Mouse (Mus musculus) lung, embryonic 14.5 days (tissue): Measurements from ENCODE around the gene Cyp2r1. TPM values are rescaled to one million over a fixed set of nuclear protein-coding genes. Genes with fewer than 3 reads are reported as not detected.

Experiments used
- ATAC-seq: fragments of 200-750 bp; cut with Nextera tagmentation; 2 replicates; pipeline ENCODE4 v1.8.0; 2017; ENCODE audit warnings: mild to moderate bottlenecking, moderate TSS enrichment, moderate library complexity; ENCODE audit not compliant: insufficient read depth
- DNase-seq: peaks from one replicate; pipeline ENCODE4 v3.0.0-alpha.2; 2015
- H3K27ac ChIP-seq: fragments of 300-500 bp; sonication (generic); 2 replicates; pipeline ENCODE4 v1.5.1; 2014; ENCODE audit warnings: low read depth, mild to moderate bottlenecking, moderate library complexity
- H3K27me3 ChIP-seq: fragments of 300-500 bp; sonication (generic); 2 replicates; pipeline ENCODE4 v1.6.1; 2014; ENCODE audit warnings: low read length, control low read depth; ENCODE audit not compliant: insufficient read depth
- H3K36me3 ChIP-seq: fragments of 300-500 bp; sonication (generic); 2 replicates; pipeline ENCODE4 v1.6.1; 2014; ENCODE audit warnings: control low read depth; ENCODE audit not compliant: insufficient read depth
- H3K4me1 ChIP-seq: fragments of 300-500 bp; sonication (generic); 2 replicates; pipeline ENCODE4 v1.6.1; 2014; ENCODE audit warnings: antibody characterized with exemption, control low read depth; ENCODE audit not compliant: insufficient read depth
- H3K4me2 ChIP-seq: fragments of 300-500 bp; sonication (generic); 2 replicates; pipeline ENCODE4 v1.6.1; 2014; ENCODE audit warnings: mild to moderate bottlenecking
- H3K4me3 ChIP-seq: fragments of 300-500 bp; sonication (generic); 2 replicates; pipeline ENCODE4 v1.5.1; 2014; ENCODE audit warnings: low read depth, low read length
- H3K9ac ChIP-seq: fragments of 300-500 bp; sonication (generic); 2 replicates; pipeline ENCODE4 v1.6.1; 2014
- H3K9me3 ChIP-seq: fragments of 300-500 bp; sonication (generic); 2 replicates; pipeline ENCODE4 v1.6.1; 2016; ENCODE audit warnings: low read depth, low read length, control low read depth
- CTCF ChIP-seq: IDR thresholded peaks from 2 replicates; pipeline ENCODE4 v1.5.1; 2016; ENCODE audit warnings: antibody characterized with exemption, low read depth
- WGBS: fragments of 180-500 bp; shearing (Covaris S2); extraction: QIAGEN DNeasy Blood & Tissue Kit; methylation state at CpG from one replicate; pipeline ENCODE4 v1.1.7; 2014; 5-methylcytosine and 5-hydroxymethylcytosine counted together
- polyA plus RNA-seq: library from polyadenylated mRNA; unstranded; fragments of >200 nt; fragmentation: Nextera tagmentation; extraction: Ambion mirVana; gene quantifications from 2 replicates; pipeline ENCODE4 v1.2.1, GENCODE M21; 2014

Cyp2r1 gene
- polyA plus RNA-seq, 1 experiment from 2014 or later = 2.7 TPM

GRCm38 (mm10) chr7:114536179-114536578 lies 26.6 kb downstream of the Cyp2r1 start:
- WGBS = 100% methylated on average over 1 of the region's 1 CpGs
- H3K4me3 ChIP-seq = no peak overlapping the region
- DNase-seq (no peak), ATAC-seq (no peak)
- no peaks in the 10 kb centered on the region; the same call in 1 of the 2 replicates for H3K36me3 ChIP-seq
- TF ChIP-seq CTCF = no peak
- H3K27ac ChIP-seq = no peak overlapping the region
- H3K9me3 ChIP-seq = no peaks in the 10 kb centered on the region
- no peaks in the 10 kb centered on the region for H3K4me1 ChIP-seq
- H3K27me3 ChIP-seq = no peaks in the 10 kb centered on the region
- no peak overlapping the region for H3K9ac ChIP-seq
- H3K4me2 ChIP-seq = no peak overlapping the region

- no peaks in the 10 kb centered on the region for H3K9me3 ChIP-seq
- no peaks in the 10 kb centered on the region for H3K36me3 ChIP-seq
- ATAC-seq (no peak), DNase-seq (no peak)
- no peak for TF ChIP-seq CTCF
- H3K27ac ChIP-seq = no peak overlapping the region
- H3K4me2 ChIP-seq = no peak overlapping the region
- H3K4me3 ChIP-seq = no peak overlapping the region
- H3K9ac ChIP-seq = no peak overlapping the region
- 64% methylated on average over 1 of the region's 1 CpGs for WGBS
- H3K4me1 ChIP-seq = no peaks in the 10 kb centered on the region
- H3K27me3 ChIP-seq = no peaks in the 10 kb centered on the region
Observed at GRCm38 (mm10) chr7:114526245-114526644, 36.5 kb downstream of the Cyp2r1 start.

- 100% methylated on average over 1 of the region's 1 CpGs for WGBS
- no peak for ATAC-seq
Observed at GRCm38 (mm10) chr7:114520122-114520521, 42.6 kb downstream of the Cyp2r1 start.

GRCm38 (mm10) chr7:114508879-114509278 lies 53.9 kb downstream of the Cyp2r1 start:
- no peak overlapping the region for H3K27ac ChIP-seq
- WGBS = 82% methylated on average over 2 of the region's 2 CpGs
- TF ChIP-seq CTCF = no peak
- no peaks in the 10 kb centered on the region for H3K36me3 ChIP-seq
- H3K4me3 ChIP-seq = no peak overlapping the region
- H3K4me1 ChIP-seq = no peaks in the 10 kb centered on the region
- no peak overlapping the region for H3K4me2 ChIP-seq
- no peaks in the 10 kb centered on the region for H3K9me3 ChIP-seq
- DNase-seq (no peak), ATAC-seq (no peak)
- no peak overlapping the region for H3K9ac ChIP-seq
- no peaks in the 10 kb centered on the region for H3K27me3 ChIP-seq

More at GRCm38 (mm10) chr7:114520122-114520521, 42.6 kb downstream of the Cyp2r1 start:
- H3K27me3 ChIP-seq = no peaks in the 10 kb centered on the region
- DNase-seq = no peak
- no peaks in the 10 kb centered on the region for H3K9me3 ChIP-seq
- H3K27ac ChIP-seq = no peak overlapping the region
- H3K36me3 ChIP-seq = no peaks in the 10 kb centered on the region
- H3K4me2 ChIP-seq = no peak overlapping the region
- no peaks in the 10 kb centered on the region for H3K4me1 ChIP-seq
- TF ChIP-seq CTCF = no peak
- H3K9ac ChIP-seq = no peak overlapping the region
- H3K4me3 ChIP-seq = no peak overlapping the region

Other genes with a start within 250 kb of the Cyp2r1 start
- gene Pde3b, start 147.7 kb downstream of the Cyp2r1 start, polyA plus RNA-seq = 11.7 and 12.2 TPM in 2 replicates
- gene Calca, start 73.4 kb upstream of the Cyp2r1 start, polyA plus RNA-seq = 1.5 and 2.2 TPM in 2 replicates
- gene Calcb, start 155.7 kb upstream of the Cyp2r1 start, polyA plus RNA-seq = 0.38 and 0.53 TPM in 2 replicates
- 3.1 and 3.3 TPM in 2 replicates for gene Insc, start 180.7 kb upstream of the Cyp2r1 start, polyA plus RNA-seq